ENCODE assay signal across 13 mouse cellular contexts in the genomic region with DNA sequence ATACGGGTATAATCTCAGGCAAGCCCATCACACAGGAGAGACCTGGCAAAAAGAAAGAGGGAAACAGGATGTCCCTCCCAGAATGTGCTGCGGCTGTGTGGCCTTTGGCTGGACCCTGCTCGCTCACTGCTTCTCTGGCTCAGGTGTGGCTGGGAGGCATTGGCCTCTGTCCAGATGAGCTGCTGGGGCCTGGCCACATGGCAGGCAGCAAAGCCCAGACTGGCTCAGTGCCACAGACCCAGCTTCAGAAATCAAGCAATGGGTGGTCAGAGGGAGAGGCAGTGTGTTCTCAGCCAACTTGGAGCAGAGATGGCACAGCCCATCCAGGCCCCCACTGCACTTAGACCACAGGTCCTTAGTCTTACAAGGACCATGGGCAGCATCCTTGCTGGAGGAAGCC. TPM values are rescaled to one million over a fixed set of nuclear protein-coding genes. Genes with fewer than 3 reads are reported as not detected.
DNase-seq lines count a peak whose midpoint lies in the region; ATAC-seq and TF ChIP-seq lines count a peak whose summit lies in the region.
"Had no signal": no experiment of that assay in that cellular context is flagged by ENCODE, and none has a peak within 500 bp of the region (broad histone marks: within the 10 kb centered on the region; RNA-seq: fewer than 3 reads in every experiment).

No protein-coding gene starts in this region.

- no peaks in the 10 kb centered on the region for H3K4me1 ChIP-seq in kidney, adult 2 months (ENCODE audit: control insufficient read depth, insufficient read depth, low read length)
- no peaks in the 10 kb centered on the region for H3K4me1 ChIP-seq in kidney, embryonic 16.5 days (ENCODE audit: insufficient read depth, low read length)

- H3K9ac ChIP-seq in kidney, embryonic 16.5 days (replicated peaks; ENCODE audit: low read length) = no peak overlapping the region
- H3K9ac ChIP-seq: liver, embryonic 14.5 days had no signal

- no peak overlapping the region for H3K4me3 ChIP-seq in kidney, adult 2 months (ENCODE audit: insufficient read depth, low read depth, low read length)
- no peak overlapping the region for H3K4me3 ChIP-seq in kidney, embryonic 16.5 days (ENCODE audit: low read length)
- no peak overlapping the region for H3K4me3 ChIP-seq in left cerebral cortex, adult 2 months

- H3K4me2 ChIP-seq in kidney, embryonic 16.5 days (replicated peaks; ENCODE audit: low read depth, low read length) = no peak overlapping the region

- H3K27me3 ChIP-seq in kidney, adult 2 months (replicated peaks; ENCODE audit: control insufficient read depth, insufficient read depth, low read length) = no peaks in the 10 kb centered on the region
- H3K27me3 ChIP-seq in kidney, embryonic 16.5 days (ENCODE audit: insufficient read depth, low read length) = 0 out of 2 replicates have a peak, but pooled peaks cover 4% of the 10 kb centered on the region

- no peaks in the 10 kb centered on the region for H3K9me3 ChIP-seq in kidney, embryonic 16.5 days (ENCODE audit: low read length)

- intact Hi-C loops in left cerebral cortex, adult 2 months (cut with DNase I) = no loop called here

- 41% methylated on average over 3 of the region's 3 CpGs for WGBS in kidney, adult 2 months
- 69% methylated on average over 3 of the region's 3 CpGs for WGBS in kidney, embryonic 16.5 days

- TF ChIP-seq CTCF in kidney, adult 2 months (conservative IDR thresholded peaks at IDR 0.05; ENCODE audit: insufficient read depth, insufficient read length, low read depth, low read length) = no peak
- TF ChIP-seq CTCF in left cerebral cortex, adult 2 months (IDR thresholded peaks at IDR 0.05) = no peak

- no peak for TF ChIP-seq POLR2A in kidney, adult 2 months (IDR thresholded peaks at IDR 0.05; ENCODE audit: low read depth, low read length)

- H3K36me3 ChIP-seq in kidney, adult 2 months (ENCODE audit: control insufficient read depth, insufficient read depth, low read length) = no peaks in the 10 kb centered on the region
- H3K36me3 ChIP-seq in kidney, embryonic 16.5 days (ENCODE audit: insufficient read depth, low read length) = no peaks in the 10 kb centered on the region

- no peak overlapping the region for H3K27ac ChIP-seq in kidney, adult 2 months (ENCODE audit: insufficient read depth, low read depth, low read length)
- H3K27ac ChIP-seq in kidney, embryonic 16.5 days (ENCODE audit: low read length) = no peak overlapping the region
- H3K27ac ChIP-seq in left cerebral cortex, adult 2 months = no peak overlapping the region
- H3K27ac ChIP-seq: liver, embryonic 14.5 days; stomach, postnatal 0 days had no signal

- DNase-seq in kidney, adult 2 months = peak; percentile 55
- peak; percentile 26 for DNase-seq in 3134 (ENCODE audit: extremely low read depth, insufficient read length, low spot score)
- peak; percentile 87 for DNase-seq in brain, adult 2 months (ENCODE audit: low read depth, low spot score)
- peak; percentile 85 to 87 for DNase-seq in cerebellum, postnatal 36 days
- no peak for DNase-seq in spleen, postnatal 4 days (ENCODE audit: low spot score in 2 of 2)
- DNase-seq in left cerebral cortex, adult 2 months (ENCODE audit: extremely low spot score in 1 of 2, low spot score in 2 of 2) = no peak
- DNase-seq: heart, adult 11 months; lung, postnatal 4 days; right cerebral cortex, adult 18-20 months had no signal

- ATAC-seq in kidney, embryonic 16.5 days (ENCODE audit: low FRiP score, low TSS enrichment) = no peak
- ATAC-seq in megakaryocyte progenitor cell, adult 5-6 weeks (replicated peaks; ENCODE audit: poor library complexity) = no peak

RNA-seq across cellular contexts. Expression of a gene that starts 8.1 kb away (rescaled TPM):
- not detected in 2 replicates for polyA plus RNA-seq in kidney, adult 2 months (2012; rRNA removed)
- 0.16 and 0.23 TPM in 2 replicates for polyA plus RNA-seq in kidney, embryonic 16.5 days (2015; fragmentation: Nextera tagmentation; extraction: Ambion mirVana)
- total RNA-seq in megakaryocyte progenitor cell, adult 5-6 weeks (2015) = not detected in 2 replicates
- total RNA-seq in megakaryocyte progenitor cell, adult 5-6 weeks (2017) = not detected in 2 replicates
- total RNA-seq in left cerebral cortex, adult 2 months (2021) = 10 to 100 TPM; 27.9 to 31.8 TPM
- polyA plus RNA-seq: liver, embryonic 14.5 days had no signal

Comparison
In these comparisons a context has a peak if more than half of its experiments do, and no peak if none do; other contexts are left out.
1. DNase-seq: peak in kidney, adult 2 months (single experiment), 3134 (single experiment), brain, adult 2 months (single experiment) and cerebellum, postnatal 36 days (2 of 2); none in spleen, postnatal 4 days (0 of 2) and left cerebral cortex, adult 2 months (0 of 2).
2. RNA of a gene that starts 8.1 kb away (total RNA-seq): 27.9 to 31.8 TPM in left cerebral cortex, adult 2 months; not detected in megakaryocyte progenitor cell, adult 5-6 weeks; every median in the first group is over 10 times any median in the second.